Mouse (Mus musculus) C2C12 (cell line): ENCODE results near the gene Ptprn2.

Source experiments
- CEBPB ChIP-seq: IDR thresholded peaks from one replicate; pipeline ENCODE4 v1.6.1; 2011; ENCODE audit warnings: low read depth, mild to moderate bottlenecking, control low read depth, moderate library complexity
- CTCF ChIP-seq: IDR thresholded peaks from one replicate; pipeline ENCODE4 v1.5.1; 2011; ENCODE audit not compliant: control insufficient read depth, insufficient read depth, insufficient read length
- USF1 ChIP-seq: IDR thresholded peaks from one replicate; pipeline ENCODE4 v1.6.1; 2011; ENCODE audit warnings: low read depth, mild to moderate bottlenecking, control low read depth, moderate library complexity

DNA sequence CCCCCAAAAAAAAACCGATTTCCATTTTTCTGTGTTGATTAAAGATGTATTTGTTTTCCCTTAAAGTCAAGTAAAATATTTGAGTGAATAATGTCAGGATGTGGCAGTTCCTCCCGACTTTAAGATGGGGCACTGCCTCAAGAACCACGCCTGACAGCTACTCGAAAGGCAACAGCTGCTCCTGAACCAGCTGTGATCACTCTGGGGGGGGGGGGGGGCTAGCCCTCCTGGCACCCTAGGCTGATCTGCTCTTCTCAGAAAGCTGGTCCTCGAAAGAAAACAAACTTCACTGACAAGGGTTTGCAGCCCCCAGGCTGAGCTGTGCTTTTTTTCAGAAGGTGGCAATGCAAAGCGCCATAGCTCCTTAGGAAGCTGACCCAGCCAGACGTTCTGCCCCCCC lies 663.7 kb downstream of the Ptprn2 start:
- TF ChIP-seq CEBPB (no peak), CTCF (no peak), USF1 (no peak)
